Mouse (Mus musculus) heart, postnatal 0 days (tissue): Measurements from ENCODE around the gene Akr1b10.

Experiments
- CTCF ChIP-seq: IDR thresholded peaks from 2 replicates; pipeline ENCODE4 v1.5.1; 2016; ENCODE audit warnings: antibody characterized with exemption, control low read depth, low read depth
- EP300 ChIP-seq: IDR thresholded peaks from 2 replicates; pipeline ENCODE4 v1.6.1; 2016; ENCODE audit warnings: antibody characterized with exemption, low read depth

DNA sequence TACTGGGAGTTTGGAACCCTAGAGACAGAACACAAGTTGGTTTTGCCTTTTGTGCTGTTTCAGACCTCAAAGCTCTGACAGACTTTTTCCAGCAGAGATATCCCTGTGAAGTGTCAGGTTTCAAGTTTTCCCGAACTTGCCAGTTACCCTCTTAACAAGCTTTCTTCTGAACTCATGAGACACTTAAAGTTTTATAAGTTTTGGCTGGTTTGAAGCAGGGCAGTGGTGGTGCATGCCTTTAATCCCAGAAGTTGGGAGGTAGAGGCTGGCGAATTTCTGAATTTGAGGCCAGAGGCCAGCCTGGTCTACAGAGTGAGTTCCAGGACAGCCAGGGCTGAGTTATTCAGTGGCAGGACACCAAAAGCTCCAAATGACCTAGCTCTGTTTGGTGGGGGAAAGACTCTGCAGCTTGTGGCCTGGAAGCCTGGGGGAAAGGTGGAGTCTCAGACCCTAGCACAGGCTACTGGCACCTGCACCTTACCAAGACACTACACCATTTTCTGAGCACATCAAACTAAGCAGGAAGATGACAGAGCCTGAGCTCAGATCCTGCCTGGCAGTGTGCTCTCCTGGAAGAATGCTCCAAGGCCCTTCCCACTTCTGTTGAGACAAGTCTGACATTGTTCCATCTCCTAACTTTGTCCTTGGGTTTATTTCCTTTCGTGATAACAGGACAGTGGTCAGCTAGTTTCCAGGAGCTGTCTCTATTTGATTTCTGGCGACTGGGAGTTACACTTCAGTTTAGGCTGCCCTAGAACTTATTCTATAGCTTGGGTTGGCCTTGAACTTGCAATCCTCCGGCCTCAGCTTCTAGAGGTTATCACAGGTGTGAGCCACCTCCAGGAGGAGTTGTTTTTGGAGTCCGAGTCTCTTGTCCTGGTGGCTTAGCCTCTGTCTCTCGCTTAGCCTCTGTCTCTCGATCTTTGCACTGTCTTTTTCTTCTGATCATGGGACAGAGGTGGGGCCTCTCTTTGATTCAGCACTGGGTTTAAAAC, 29.4 kb upstream of the Akr1b10 start:
- TF ChIP-seq CTCF (no peak), EP300 (no peak)
